Mouse (Mus musculus) midbrain, postnatal 0 days (tissue): ENCODE data around the gene Poldip3. TPM values are rescaled to one million over a fixed set of nuclear protein-coding genes. Genes with fewer than 3 reads are reported as not detected.

Experiments used
- ATAC-seq: fragments of 200-750 bp; cut with Nextera tagmentation; 2 replicates; pipeline ENCODE4 v1.8.0; 2017; ENCODE audit warnings: moderate number of reproducible peaks, mild to moderate bottlenecking, moderate TSS enrichment, moderate library complexity; ENCODE audit not compliant: low FRiP score
- DNase-seq: peaks from one replicate; pipeline ENCODE4 v3.0.0-alpha.2; 2015; ENCODE audit warnings: low spot score
- H3K27ac ChIP-seq: fragments of 300-500 bp; sonication (generic); 2 replicates; pipeline ENCODE4 v1.5.1; 2014; ENCODE audit warnings: low read depth, mild to moderate bottlenecking, low read length, mixed read lengths
- H3K27me3 ChIP-seq: fragments of 300-500 bp; sonication (generic); 2 replicates; pipeline ENCODE4 v1.6.1; 2014; ENCODE audit warnings: low read length, control low read depth, mixed read lengths; ENCODE audit not compliant: insufficient read depth
- H3K36me3 ChIP-seq: fragments of 300-500 bp; sonication (generic); 2 replicates; pipeline ENCODE4 v1.6.1; 2014; ENCODE audit warnings: low read length, control low read depth, mixed read lengths; ENCODE audit not compliant: insufficient read depth
- H3K4me1 ChIP-seq: fragments of 300-500 bp; sonication (generic); 2 replicates; pipeline ENCODE4 v1.6.1; 2014; ENCODE audit warnings: mild to moderate bottlenecking, control low read depth, antibody characterized with exemption, low read length, mixed read lengths; ENCODE audit not compliant: insufficient read depth
- H3K4me2 ChIP-seq: fragments of 300-500 bp; sonication (generic); 2 replicates; pipeline ENCODE4 v1.6.1; 2014; ENCODE audit warnings: low read depth, mild to moderate bottlenecking, low read length, mixed read lengths; ENCODE audit not compliant: poor library complexity, severe bottlenecking
- H3K4me3 ChIP-seq: fragments of 300-500 bp; sonication (generic); 2 replicates; pipeline ENCODE4 v1.5.1; 2014; ENCODE audit warnings: low read depth, mild to moderate bottlenecking, low read length, moderate library complexity
- H3K9ac ChIP-seq: fragments of 300-500 bp; sonication (generic); replicated peaks from 2 replicates; pipeline ENCODE4 v1.6.1; 2014; ENCODE audit warnings: mild to moderate bottlenecking, low read length, moderate library complexity, mixed read lengths; ENCODE audit not compliant: poor library complexity, severe bottlenecking
- H3K9me3 ChIP-seq: fragments of 300-500 bp; sonication (generic); 2 replicates; pipeline ENCODE4 v1.6.1; 2016; ENCODE audit warnings: low read length, control low read depth
- CTCF ChIP-seq: IDR thresholded peaks from 2 replicates; pipeline ENCODE4 v1.5.1; 2016; ENCODE audit warnings: antibody characterized with exemption, mild to moderate bottlenecking
- WGBS: fragments of 180-500 bp; shearing (Covaris S2); extraction: QIAGEN DNeasy Blood & Tissue Kit; methylation state at CpG from one replicate; pipeline ENCODE4 v1.1.7; 2014; 5-methylcytosine and 5-hydroxymethylcytosine counted together
- polyA plus RNA-seq: library from polyadenylated mRNA; unstranded; fragments of >200 nt; fragmentation: Nextera tagmentation; extraction: Ambion mirVana; gene quantifications from 2 replicates; pipeline ENCODE4 v1.2.1, GENCODE M21; 2015
- total RNA-seq: library from RNA; depleted of rRNA; stranded (reverse); fragments of >200 nt; gene quantifications from 2 replicates; pipeline ENCODE4 v1.2.3, GENCODE M21; 2014

Poldip3 gene
- total and polyA plus RNA-seq, 2 experiments from 2014 or later = 93.3 to 110 TPM

DNA sequence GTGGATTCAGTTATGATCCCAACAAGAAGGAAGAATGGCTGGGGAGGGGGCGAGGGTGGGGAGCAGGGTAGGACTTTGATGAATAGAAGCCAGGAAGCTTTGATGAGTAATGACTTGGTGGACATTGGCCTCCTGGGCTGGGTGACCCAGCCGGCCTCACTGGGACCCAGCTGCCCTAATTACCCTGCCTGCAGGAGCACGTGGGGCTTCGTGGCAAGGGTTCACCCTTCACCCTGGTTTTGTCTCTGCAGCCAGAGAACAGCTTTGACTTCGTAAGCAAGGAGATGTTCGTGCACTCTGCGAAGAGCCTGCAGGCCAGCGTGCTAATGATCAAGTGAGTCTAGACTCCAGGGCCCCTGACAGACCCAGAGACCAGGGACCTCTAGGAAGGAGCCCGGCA, 35.1 kb downstream of the Poldip3 start:
- TF ChIP-seq CTCF = no peak
- WGBS = 72% methylated on average over 9 of the region's 9 CpGs

DNA sequence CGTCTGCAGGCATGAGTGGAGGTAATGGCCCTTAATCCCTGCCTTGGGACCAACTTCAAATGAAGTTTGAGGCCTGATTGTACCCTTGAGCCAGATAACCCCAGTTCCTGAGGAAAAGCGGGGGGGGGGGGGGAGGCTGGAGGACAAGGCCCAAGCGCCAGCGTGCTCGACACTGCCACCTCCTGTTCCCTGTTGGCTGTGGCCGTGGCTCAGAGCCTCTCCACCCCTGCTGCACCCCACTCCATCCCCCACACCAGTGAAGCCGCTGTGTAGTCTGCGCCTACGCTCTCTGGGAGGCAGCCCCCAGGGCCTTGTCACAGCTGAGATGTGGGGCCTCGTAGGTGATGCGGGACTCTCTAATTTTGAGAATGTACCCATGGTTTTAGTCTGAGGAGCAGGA, 36.3 kb downstream of the Poldip3 start:
- Histone ChIP-seq H3K27me3 (no peaks in the 10 kb centered on the region), H3K9me3 (no peaks in the 10 kb centered on the region), H3K4me2 (no peak overlapping the region), H3K4me1 (peaks cover 3% of the 10 kb centered on the region; the same call in 1 of the 2 replicates), H3K4me3 (no peak overlapping the region), H3K36me3 (peaks cover 25% of the 10 kb centered on the region), H3K9ac (no peak overlapping the region), H3K27ac (no peak overlapping the region; the same call in 1 of the 2 replicates)
- DNase-seq (peak; percentile 73), ATAC-seq (peak; percentile 45; the same call in 1 of the 2 replicates)
- 8% methylated on average over 11 of the region's 11 CpGs for WGBS
- TF ChIP-seq CTCF = peak; percentile 81

More for the DNA sequence above, 35.1 kb downstream of the Poldip3 start:
- no peak overlapping the region; the same call in 1 of the 2 replicates for H3K9ac ChIP-seq
- H3K27ac ChIP-seq = no peak overlapping the region
- ATAC-seq (no peak), DNase-seq (no peak)
- peaks cover 32% of the 10 kb centered on the region for H3K36me3 ChIP-seq
- H3K4me3 ChIP-seq = no peak overlapping the region
- no peaks in the 10 kb centered on the region for H3K27me3 ChIP-seq
- no peak overlapping the region for H3K4me2 ChIP-seq
- no peaks in the 10 kb centered on the region for H3K9me3 ChIP-seq
- peaks cover 3% of the 10 kb centered on the region; the same call in 1 of the 2 replicates for H3K4me1 ChIP-seq

GRCm38 (mm10) chr15:83111874-83112273, 37.3 kb downstream of the Poldip3 start:
- H3K27me3 ChIP-seq = no peaks in the 10 kb centered on the region
- H3K36me3 ChIP-seq = peaks cover 14% of the 10 kb centered on the region
- no peak overlapping the region for H3K27ac ChIP-seq
- no peak for TF ChIP-seq CTCF
- no peak overlapping the region for H3K9ac ChIP-seq
- 85% methylated on average over 7 of the region's 7 CpGs for WGBS
- DNase-seq (no peak), ATAC-seq (no peak)
- no peaks in the 10 kb centered on the region for H3K9me3 ChIP-seq
- H3K4me3 ChIP-seq = no peak overlapping the region
- H3K4me2 ChIP-seq = no peak overlapping the region
- H3K4me1 ChIP-seq = peaks cover 3% of the 10 kb centered on the region; the same call in 1 of the 2 replicates

DNA sequence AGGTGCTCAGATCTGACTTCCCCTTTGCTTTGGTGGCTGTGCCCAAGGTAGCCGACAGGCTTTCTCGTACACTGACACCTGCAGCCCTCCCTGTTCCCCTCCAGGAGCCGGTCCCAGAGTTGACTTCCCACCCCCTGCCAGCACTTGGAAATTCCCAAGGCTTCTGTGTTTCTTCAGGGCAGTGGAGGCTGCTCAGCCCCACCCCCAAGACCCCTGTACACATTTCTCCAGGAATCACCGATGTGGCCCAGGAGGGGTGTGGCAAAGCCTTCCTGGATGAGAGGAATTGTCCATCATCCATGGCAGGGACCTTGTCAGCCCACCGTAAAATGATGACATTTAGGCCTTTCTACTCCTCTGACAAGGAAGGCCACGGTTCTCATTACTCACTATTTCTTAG, 37.9 kb downstream of the Poldip3 start:
- 51% methylated on average over 6 of the region's 6 CpGs for WGBS
- no peak for TF ChIP-seq CTCF
- H3K4me2 ChIP-seq = no peak overlapping the region
- H3K4me3 ChIP-seq = no peak overlapping the region
- DNase-seq = no peak
- no peak for ATAC-seq
- no peaks in the 10 kb centered on the region for H3K27me3 ChIP-seq
- H3K36me3 ChIP-seq = peaks cover 13% of the 10 kb centered on the region
- H3K9ac ChIP-seq = no peak overlapping the region
- no peaks in the 10 kb centered on the region for H3K9me3 ChIP-seq
- H3K4me1 ChIP-seq = peaks cover 3% of the 10 kb centered on the region; the same call in 1 of the 2 replicates
- no peak overlapping the region for H3K27ac ChIP-seq

GRCm38 (mm10) chr15:83107814-83108213, 41.4 kb downstream of the Poldip3 start:
- Histone ChIP-seq H3K36me3 (no peaks in the 10 kb centered on the region), H3K4me3 (no peak overlapping the region), H3K4me1 (no peaks in the 10 kb centered on the region), H3K4me2 (no peak overlapping the region), H3K27ac (no peak overlapping the region), H3K27me3 (no peaks in the 10 kb centered on the region), H3K9ac (no peak overlapping the region), H3K9me3 (no peaks in the 10 kb centered on the region)
- DNase-seq = no peak
- WGBS = 18% methylated on average over 6 of the region's 6 CpGs
- TF ChIP-seq CTCF = no peak
- ATAC-seq = no peak

- no peaks in the 10 kb centered on the region for H3K36me3 ChIP-seq
- ATAC-seq (no peak), DNase-seq (no peak)
- H3K27me3 ChIP-seq = no peaks in the 10 kb centered on the region
- no peak overlapping the region for H3K9ac ChIP-seq
- H3K4me1 ChIP-seq = no peaks in the 10 kb centered on the region
- TF ChIP-seq CTCF = no peak
- no peak overlapping the region for H3K4me2 ChIP-seq
- no peak overlapping the region for H3K4me3 ChIP-seq
- no peaks in the 10 kb centered on the region for H3K9me3 ChIP-seq
- 85% methylated on average over 6 of the region's 6 CpGs for WGBS
- H3K27ac ChIP-seq = no peak overlapping the region
Observed at GRCm38 (mm10) chr15:83106426-83106825, 42.8 kb downstream of the Poldip3 start.
